Mouse (Mus musculus) inflammation-experienced regulatory T-cells, adult 16 weeks (primary cell): ENCODE results near the gene Mgp. TPM values are rescaled to one million over a fixed set of nuclear protein-coding genes. Genes with fewer than 3 reads are reported as not detected.

ENCODE experiments used
- polyA plus RNA-seq: library from polyadenylated mRNA; unstranded; fragments of 100-300 nt; shearing (Covaris generic); gene quantifications from one replicate; pipeline ENCODE4 v1.2.1, GENCODE M21; 2017

The Mgp gene
- not detected for polyA plus RNA-seq

GRCm38 (mm10) chr6:136875670-136876069 is at the start of gene Mgp:
Gene Mgp, minus strand, starts transcription at chr6:136875823.

GRCm38 (mm10) chr6:136923532-136923931 is 47.9 kb upstream of the Mgp start, which contains the start of gene Pde6h:
Gene Pde6h, plus strand, starts transcription at chr6:136923832.

GRCm38 (mm10) chr6:136922080-136922479 is 46.5 kb upstream of the Mgp start, which contains the start of gene Erp27:
Gene Erp27, minus strand, starts transcription at chr6:136922180.

GRCm38 (mm10) chr6:136857186-136857872 is 18.3 kb downstream of the Mgp start, which contains the start of gene Art4:
Gene Art4, minus strand, starts transcription at chr6:136857733.

GRCm38 (mm10) chr6:136835352-136835751 is 40.3 kb downstream of the Mgp start, which contains the start of gene Smco3:
Gene Smco3, minus strand, starts transcription at chr6:136835452.

GRCm38 (mm10) chr6:136827881-136828561 is 47.6 kb downstream of the Mgp start, which contains the start of gene Wbp11:
Gene Wbp11, minus strand, starts transcription at chr6:136828233.

GRCm38 (mm10) chr6:136827516-136827880 is 48.1 kb downstream of the Mgp start, which contains the start of gene BC049715:
Gene BC049715, plus strand, starts transcription at chr6:136827626.

Other genes starting within 250 kb of the Mgp start
- gene Plbd1, start 213.9 kb downstream of the Mgp start, polyA plus RNA-seq, result 3.7 TPM
- not detected for gene Gucy2c, start 94.1 kb downstream of the Mgp start, polyA plus RNA-seq
- gene Hist4h4, start 71.4 kb downstream of the Mgp start, polyA plus RNA-seq, result 1.2 TPM
- gene H2afj, start 67.6 kb downstream of the Mgp start, polyA plus RNA-seq, result 55.8 TPM
- 3.2 TPM for gene BC049715, start 48.2 kb downstream of the Mgp start, polyA plus RNA-seq
- 118 TPM for gene Wbp11, start 47.6 kb downstream of the Mgp start, polyA plus RNA-seq
- not detected for gene Smco3, start 40.4 kb downstream of the Mgp start, polyA plus RNA-seq
- gene Art4, start 18.1 kb downstream of the Mgp start, polyA plus RNA-seq, result 3.7 TPM
- 1.9 TPM for gene Erp27, start 46.4 kb upstream of the Mgp start, polyA plus RNA-seq
- gene Pde6h, start 48.0 kb upstream of the Mgp start, polyA plus RNA-seq, result not detected
- gene Arhgdib, start 66.1 kb upstream of the Mgp start, polyA plus RNA-seq, result 2,563 TPM